Mouse (Mus musculus): Measurements from ENCODE around the gene Gm6401.
"Not testable (repeated sequence)": the region's sequence is repeated elsewhere in the genome, so short reads cannot be mapped to it uniquely, and the experiment has no call there.

The Gm6401 gene

GRCm38 (mm10) chr14:41967827-41968226, at the start of gene Gm6401:
Gm6401 (minus strand) TSS chr14:41967927.
- not testable (repeated sequence) for DNase-seq (ENCODE audit: low spot score in 2 of 2)

GRCm38 (mm10) chr14:41983225-41983624, 15.5 kb upstream of the Gm6401 start, which contains the start of gene Gm3543:
Gm3543 (minus strand) TSS chr14:41983325.
- DNase-seq (ENCODE audit: low spot score in 2 of 2) = not testable (repeated sequence)

GRCm38 (mm10) chr14:41968596-41968995, 869 bp upstream of the Gm6401 start:
- not testable (repeated sequence) for DNase-seq (ENCODE audit: low spot score in 2 of 2)

GRCm38 (mm10) chr14:41964095-41964494, 3.6 kb downstream of the Gm6401 start:
- not testable (repeated sequence) for DNase-seq (ENCODE audit: low spot score in 2 of 2)

- not testable (repeated sequence) for DNase-seq (ENCODE audit: low spot score in 2 of 2)
These were observed 24.0 kb downstream of the Gm6401 start, which contains the start of gene 1700024B05Rik for GRCm38 (mm10) chr14:41943695-41944094. 1700024B05Rik (plus strand) TSS chr14:41943995.

- not testable (repeated sequence) for DNase-seq (ENCODE audit: low spot score in 2 of 2)
These were observed 43.1 kb downstream of the Gm6401 start, which contains the start of gene 1700049E17Rik1 for GRCm38 (mm10) chr14:41924649-41925048. 1700049E17Rik1 (plus strand) TSS chr14:41924949.
